Mouse (Mus musculus): ENCODE data around the gene Ptgs1.

DNA sequence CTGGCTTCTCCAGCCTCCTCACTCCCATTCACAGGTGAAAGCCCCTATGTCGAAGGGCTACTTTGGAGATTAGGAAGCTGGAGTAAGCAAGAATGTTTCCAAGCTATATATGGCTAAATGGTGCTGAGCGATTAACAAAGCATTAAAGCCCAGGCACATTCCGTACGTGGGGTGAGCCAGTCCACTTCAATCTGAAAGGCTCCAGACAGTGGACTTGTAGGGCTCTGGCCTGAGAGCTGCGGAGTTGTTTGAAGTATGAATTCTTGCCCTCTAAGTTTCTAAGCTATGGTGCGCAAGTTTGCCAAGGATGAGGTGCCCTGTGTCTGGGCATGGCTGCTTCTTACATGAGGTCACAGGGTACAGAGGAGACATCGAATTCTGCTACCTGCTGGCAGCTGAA lies 6.1 kb upstream of the Ptgs1 start:
- no peak for TF ChIP-seq CTCF (IDR thresholded peaks at IDR 0.05)
- TF ChIP-seq EP300 (IDR thresholded peaks at IDR 0.05), result peak; percentile 86
